Mouse (Mus musculus) brain, embryonic 14.5 days (tissue): ENCODE data around the gene Mlip.

Source experiments
- CTCF ChIP-seq: fragments of 200-500 bp; IDR thresholded peaks from 2 replicates; pipeline ENCODE4 v1.5.1; 2012; ENCODE audit warnings: inconsistent platforms, mild to moderate bottlenecking, moderate library complexity, borderline replicate concordance; ENCODE audit not compliant: insufficient read depth, insufficient read length; ENCODE audit errors: extremely low read depth
- POLR2A ChIP-seq: fragments of 200-500 bp; IDR thresholded peaks from 2 replicates; pipeline ENCODE4 v1.6.1; 2012; ENCODE audit warnings: mild to moderate bottlenecking, inconsistent platforms, borderline replicate concordance; ENCODE audit not compliant: poor library complexity, insufficient read depth, insufficient read length, severe bottlenecking; ENCODE audit errors: extremely low read depth

DNA sequence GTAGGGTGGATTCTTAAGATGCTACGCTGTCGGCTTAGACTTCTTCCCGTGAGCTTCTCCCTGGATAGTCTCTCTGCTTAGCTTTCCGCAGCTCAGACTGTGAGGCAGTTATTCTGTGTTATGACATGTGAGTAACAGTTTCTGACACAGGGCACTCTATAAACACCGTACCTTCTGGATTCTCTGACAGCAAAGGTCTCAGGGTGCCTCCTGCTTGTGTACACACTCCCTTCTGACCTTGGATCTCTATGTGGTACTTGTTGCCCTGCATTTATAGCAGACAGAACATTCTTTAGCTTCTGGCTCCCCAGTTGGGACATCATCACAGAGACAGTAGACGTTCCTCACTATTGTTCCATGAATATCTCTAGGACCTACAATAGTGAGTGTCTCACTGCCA, 94.5 kb downstream of the Mlip start:
- TF ChIP-seq CTCF (no peak), POLR2A (no peak)
